Mouse (Mus musculus) hindlimb bud, embryonic 11.5 days (tissue): ENCODE measurements around the gene Fut7.
A peak's percentile ranks its signal among the peaks of the same experiment; 100 is the strongest.

ENCODE experiments used
- DNase-seq: peaks from one replicate; pipeline ENCODE4 v3.0.0-alpha.2; 2012; ENCODE audit warnings: low read depth, low spot score; ENCODE audit errors: extremely low spot score

The Fut7 gene

DNA sequence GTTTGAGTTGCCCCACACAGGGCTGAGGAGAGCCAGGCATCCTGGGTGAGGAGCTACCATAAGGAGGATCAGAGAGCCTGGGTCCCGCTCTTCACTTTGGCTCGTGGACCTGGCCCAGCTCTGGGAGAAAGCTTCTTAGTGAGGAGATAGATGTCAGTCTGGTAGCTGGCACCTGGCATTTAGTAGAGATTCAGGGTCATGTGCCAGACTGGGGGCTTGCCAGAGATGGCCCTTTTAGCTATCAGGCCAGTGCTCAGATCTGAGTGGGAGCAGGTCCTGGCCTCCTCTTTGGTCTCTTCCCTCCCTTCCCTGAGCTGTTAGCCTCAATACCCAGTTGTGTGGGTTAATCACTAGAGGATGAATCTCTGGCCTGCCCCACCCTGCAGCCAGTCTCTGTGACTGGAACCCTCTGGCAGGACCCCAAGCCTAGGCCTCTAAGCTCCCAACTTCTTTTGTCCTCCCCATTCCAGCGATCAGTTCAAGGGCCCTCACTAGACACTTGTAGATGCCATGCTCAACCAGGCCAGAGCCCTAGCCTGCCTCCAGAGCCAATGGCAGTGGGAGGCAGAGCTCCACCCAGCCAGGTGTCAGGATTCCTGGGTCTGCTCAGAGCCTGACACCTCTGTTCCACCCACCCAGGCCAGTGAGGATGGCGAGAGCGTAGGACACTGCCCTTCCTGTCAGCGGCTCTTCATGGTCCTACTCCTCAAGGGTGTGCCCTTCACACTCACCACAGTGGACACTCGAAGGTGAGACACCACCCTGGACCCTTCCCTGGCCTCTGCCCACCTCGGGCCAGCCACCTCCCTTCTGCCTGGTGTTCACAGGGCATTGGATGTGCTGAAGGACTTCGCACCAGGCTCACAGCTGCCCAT is 34.2 kb downstream of the Fut7 start:
- DNase-seq = no peak

DNA sequence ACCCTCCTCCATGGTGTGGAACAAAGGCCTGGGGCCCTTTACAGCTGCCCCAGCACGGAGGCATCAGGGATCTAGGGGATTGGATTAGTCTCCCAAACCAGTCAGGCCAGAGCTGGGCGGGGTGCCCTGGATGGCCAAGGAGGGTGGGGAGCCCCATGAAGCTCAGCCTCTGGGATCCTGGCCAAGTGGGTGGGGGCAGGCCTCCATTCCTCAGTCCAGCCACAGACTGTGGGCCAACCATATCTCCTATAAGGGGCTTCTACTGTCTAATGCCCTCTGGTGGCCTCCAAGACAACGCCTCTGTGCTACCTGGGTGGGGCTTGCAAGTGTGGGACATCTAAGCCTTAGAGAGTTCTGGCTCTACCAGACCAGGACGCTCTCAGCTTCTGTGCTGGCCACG is 35.8 kb downstream of the Fut7 start:
- no peak for DNase-seq

DNA sequence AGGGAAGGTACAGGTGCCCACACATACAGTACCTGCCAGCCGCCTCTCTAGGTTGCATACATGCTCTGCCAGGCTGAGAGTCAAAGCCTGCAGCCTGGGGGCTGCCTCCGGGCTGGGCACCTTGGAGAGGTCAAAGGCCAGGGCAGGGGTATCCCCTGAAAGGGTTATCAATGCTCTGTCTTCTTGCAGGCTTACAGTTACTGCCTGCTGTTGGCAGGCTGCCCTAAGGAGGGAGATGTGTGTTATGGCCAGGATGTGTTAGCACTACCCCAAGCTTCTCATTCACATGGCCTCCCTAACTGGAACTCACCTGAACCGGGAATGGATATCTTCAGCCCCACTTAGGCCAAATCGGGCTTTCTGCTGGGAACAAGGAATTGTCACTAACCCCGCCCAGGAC is 37.1 kb downstream of the Fut7 start:
- DNase-seq = no peak

DNA sequence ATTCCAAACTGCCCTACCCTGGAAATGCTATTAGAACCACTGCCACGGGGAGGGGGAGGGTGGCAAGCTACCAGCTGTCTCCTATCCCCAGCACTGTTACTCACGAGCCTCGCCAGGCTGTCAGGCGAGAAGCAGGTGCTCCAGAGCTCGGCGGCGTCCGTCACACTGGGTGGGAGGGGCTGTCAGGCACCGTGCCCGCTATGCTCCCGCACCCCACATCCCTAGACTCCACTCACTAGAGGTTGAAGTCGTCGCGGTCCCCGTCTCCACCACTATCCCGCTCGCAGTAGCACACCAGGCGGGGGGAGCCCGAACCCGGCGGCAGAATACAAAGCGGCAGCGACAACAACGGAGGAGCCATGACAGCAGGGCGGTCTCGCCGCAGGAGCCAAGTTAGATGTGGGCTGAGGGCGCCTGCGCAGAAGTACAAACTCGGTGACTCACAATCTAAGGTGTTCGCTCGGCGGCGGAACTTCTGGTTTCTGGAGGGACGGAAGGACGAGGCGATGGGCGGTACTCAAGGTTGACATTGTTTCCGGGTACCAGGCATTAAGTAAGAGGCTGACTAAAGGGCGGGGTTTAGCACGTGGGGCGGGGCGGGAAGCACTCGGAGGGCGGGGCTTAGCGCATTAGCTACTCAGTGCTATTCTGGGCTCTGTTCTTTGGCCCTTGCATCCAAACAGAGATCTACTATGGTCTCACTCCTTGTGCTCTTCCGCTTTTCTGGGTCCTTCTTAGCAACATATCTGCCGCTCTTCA is 37.7 kb downstream of the Fut7 start, which contains the start of gene Paxx:
Paxx (minus strand) TSS at position 544 of the 759 bp plus-strand sequence.
- DNase-seq = peak; percentile 58

DNA sequence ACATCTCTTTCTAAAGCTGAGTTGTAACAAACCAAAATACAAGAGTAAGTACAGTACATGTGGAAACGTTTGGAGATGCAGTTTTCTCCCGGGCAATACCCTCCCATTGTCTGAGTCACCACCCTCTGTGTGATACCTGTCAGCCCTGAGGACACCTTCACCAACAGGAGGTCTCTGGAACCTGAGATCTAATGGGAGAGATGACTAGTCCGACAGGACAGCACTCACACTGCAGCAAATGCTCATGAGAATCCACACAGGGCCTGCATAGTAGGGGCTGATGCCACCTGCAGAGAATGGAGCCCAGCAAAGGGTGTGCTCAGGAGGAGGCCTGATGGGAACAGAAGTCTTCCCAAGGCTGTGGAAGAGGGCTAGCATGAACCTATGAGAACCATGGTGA is 38.3 kb downstream of the Fut7 start:
- DNase-seq = no peak

DNA sequence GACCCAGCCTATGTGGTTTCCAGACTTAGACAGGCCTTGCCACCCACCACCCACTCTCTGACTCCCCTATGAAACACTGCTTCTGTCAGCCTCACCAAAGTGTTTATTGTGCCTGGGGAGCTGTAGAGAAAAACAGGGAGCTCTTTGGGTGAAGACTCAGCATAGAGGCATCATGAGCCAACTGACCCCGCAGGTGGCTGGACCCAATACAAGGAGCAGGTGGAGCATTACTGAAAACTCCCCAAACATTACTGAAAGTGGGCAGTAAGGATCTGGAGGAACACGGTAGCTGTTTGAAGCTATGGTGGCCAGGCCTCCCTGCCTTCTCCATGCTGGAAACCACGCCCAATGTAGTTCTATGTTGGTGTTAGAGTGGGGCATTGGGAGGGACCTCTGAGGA is 40.6 kb downstream of the Fut7 start:
- DNase-seq = no peak

DNA sequence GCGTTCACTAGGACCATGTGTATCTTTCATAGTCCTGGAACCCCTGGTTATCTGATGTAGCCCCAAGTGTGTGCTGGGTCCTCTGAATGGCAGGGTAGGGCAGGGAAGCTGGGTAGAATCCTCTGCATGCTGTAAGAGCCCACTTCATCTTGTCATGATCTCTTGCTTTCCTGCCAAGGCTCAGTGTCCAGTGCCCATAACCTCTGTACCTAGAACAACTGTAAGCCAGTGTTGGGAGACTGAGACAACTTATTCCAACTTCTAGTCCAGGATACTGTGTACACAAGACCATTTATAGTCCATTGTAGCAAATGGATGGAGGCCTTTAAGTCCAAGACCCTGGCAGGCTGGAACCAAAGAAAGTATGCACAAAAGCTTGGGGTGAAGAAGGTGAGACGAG is 42.2 kb downstream of the Fut7 start:
- no peak for DNase-seq

DNA sequence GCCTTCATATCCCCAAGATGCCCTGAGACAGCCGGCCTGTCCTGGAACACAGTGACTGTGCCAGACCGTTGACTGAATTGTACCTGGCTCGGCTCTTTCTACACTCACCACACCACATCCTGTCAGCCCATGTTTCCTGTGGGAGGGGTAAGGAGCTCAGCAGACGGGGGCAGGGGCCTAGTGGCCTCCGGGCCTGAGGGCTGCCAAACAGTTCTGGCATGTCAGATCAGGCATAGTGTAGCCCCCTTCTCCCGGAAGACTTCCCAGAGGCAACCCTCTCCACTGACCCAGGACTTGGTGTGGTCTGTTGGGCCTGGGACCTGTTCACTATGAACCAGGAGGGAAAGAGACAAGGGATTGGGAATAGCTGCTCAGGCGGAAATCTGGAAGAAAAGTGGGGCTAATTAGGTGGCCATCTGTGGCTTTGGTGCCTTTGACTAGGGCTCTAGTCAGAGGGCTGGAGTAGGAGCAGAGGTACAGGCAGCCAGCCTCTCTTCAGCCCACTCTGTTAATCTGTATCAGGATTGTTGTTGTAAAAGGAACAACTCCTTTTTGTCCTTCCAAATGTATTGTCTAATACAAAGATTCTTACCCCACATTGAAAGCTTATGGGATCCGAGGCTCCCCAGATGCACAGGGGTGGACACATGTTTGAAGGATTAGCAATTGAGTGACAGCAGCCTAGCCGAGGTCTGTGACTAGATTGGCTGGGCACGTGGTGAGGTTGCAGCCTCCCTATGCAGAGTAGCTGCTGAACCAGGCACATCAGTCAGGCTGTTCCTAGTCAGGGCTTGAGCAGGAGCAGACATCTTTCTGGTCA is 43.0 kb downstream of the Fut7 start:
- no peak for DNase-seq

DNA sequence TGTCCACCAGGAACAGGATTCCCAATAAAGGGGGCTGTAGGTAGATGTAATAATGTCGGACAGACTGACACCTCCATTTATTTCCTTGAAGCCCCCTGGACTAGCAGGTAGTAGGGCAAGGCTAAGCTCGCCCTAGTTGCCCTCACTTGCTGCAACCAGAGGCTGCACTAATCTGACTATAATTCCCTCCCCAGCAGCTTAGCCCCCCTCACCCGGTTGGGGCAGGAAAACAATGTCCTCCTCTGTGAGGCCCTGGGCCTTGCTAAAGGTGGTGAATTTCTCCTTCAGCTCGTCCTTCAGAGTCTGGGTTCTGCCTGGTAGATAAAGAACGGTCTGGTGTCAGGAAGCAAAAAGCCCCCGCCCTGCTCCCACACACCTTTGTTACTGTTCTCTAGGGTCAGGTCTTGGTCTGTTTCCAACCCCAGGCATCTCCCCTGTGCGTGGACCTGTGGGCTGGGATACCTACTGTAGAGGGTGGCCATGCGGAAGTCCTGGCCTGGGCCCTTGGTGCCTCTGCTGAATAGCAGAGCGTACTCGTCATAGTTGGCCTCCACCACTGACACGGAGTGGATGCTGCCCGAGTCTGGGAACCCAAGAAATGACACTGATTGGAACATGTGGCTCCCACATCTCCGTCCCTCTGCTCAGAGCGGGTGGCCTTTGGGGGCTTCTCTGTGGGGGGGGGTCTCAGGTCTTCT is 44.7 kb downstream of the Fut7 start:
- no peak for DNase-seq

DNA sequence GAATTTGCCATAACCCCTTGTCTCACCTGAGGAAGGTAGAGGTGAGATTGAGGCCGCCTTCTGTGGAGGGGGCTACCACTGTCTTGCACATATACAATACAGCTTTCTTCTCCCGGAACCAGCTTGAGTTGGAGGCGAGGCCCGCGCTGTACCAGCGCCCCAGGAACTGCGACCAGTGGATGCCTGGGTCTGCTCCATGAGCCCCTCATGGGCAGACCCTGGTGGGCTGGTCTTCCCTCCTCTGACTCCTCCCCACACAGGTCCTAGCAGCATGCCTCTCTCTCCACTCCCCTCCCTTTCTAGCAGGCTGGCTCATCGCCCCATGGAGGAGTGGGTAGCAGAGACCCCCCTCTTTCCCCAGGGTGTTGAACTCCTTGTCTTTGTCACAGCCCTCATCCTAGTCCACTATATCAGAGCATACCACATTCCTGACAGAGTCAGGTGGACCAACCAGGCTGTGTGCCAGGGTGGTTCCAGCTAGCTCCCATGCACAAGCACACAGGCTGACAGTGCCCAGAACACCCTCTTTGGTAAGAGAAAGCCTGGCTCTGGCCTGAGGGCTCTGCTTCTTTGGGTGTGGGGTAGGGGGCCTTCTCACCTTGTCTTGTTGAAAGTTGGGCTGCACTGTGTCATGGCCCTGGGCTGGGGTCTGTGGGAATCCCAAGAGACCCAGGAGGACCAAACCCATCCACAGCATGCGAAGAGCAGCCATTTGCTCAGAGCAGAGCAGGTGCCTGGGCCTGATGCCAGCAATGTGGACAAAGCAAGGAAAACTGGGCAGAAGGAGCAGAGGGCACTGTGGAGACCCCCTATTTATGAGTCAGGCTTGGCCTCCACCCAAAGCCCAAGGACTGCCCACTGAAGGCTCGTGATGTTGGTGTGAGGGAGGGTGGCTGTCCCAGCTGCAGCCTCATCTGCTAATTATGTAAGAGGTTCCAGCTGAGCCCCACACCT is 46.2 kb downstream of the Fut7 start:
- no peak for DNase-seq

DNA sequence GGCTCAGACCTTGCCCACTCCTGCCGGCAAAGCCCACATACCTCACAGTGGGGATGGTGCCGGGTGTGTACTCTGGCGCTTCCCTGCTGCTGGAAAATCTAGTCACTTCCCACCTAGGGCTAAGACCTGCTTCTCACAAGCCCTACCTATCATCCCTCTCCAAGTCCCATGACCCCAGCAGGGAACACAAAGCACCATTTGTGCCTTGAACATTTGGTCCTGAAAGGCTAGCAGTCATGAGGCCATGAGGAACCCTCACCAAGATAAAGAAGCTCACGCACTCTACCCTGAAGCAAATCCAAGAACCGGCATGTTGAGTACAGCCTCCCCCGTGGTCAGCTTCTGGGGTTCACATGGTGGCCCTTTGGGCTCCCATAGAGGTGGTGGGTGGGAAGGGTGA is 46.9 kb downstream of the Fut7 start, which contains the start of gene Ptgds:
Ptgds (minus strand) TSS at position 78 of the 400 bp plus-strand sequence.
- DNase-seq = no peak

DNA sequence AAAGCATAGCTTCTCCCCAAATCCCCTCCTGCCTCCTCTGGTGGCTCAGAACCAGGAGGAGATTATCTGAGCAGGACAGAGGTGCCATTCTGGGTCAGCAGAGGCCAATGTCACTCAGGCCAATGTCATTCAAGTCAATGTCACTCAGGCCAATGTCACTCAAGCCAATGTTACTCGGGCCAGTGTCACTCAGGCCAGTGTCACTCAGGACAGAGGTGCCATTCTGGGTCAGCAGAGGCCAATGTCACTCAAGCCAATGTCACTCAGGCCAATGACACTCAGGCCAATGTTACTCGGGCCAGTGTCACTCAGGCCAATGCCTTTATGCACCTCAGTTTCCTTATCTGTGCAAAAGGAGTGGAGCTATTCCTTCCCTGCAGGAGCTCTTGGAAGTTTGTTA is 49.5 kb downstream of the Fut7 start:
- DNase-seq = no peak
